Mouse (Mus musculus) ES-CJ7 (cell line): ENCODE measurements around the gene Msh5.
"Not testable (repeated sequence)": the region's sequence is repeated elsewhere in the genome, so short reads cannot be mapped to it uniquely, and the experiment has no call there.

ENCODE experiments used
- DNase-seq: peaks from one replicate; pipeline ENCODE4 v3.0.0; 2011; ENCODE audit warnings: low read depth, low spot score

Gene Msh5

GRCm38 (mm10) chr17:35002153-35002865, 44.2 kb downstream of the Msh5 start:
- no peak for DNase-seq

- no peak for DNase-seq
These were observed 44.9 kb downstream of the Msh5 start for GRCm38 (mm10) chr17:35001452-35002152.

DNA sequence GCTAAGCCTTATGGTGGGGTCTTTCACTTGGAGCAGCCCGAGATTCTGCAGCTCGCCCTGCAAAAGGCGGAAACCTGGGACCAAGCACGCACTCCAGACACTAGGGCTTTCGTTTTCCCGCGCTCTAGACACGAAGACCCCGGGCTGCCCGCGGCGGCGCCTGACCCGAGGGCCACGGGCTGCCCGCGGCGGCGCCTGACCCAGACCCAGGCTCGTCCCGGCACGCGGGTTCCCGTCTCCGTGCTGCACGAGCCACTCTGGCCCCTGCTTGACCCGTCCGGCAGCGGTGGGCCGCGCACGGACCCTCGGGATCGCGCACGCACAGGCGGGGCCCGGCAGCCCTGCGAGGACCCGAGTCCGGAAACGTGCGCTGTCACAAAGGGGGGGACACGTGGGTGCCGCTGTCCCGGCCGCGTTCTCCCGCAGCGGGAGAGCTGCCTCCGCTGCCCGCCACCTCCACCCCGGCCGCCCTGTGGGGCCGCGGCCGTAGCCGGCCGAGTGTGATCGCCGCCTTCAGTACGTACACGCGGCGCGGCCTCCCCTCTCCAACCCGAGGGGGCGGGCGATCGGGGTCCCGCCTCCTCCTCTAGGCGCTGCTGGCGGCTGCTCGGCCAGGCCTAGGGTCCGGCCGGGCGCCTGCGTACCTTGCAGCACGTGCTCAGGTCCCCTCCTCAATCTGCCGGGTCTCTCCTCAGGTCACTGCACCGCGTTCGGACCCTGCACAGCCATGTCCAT, 45.7 kb downstream of the Msh5 start, which contains the start of gene Vars:
Gene Vars, plus strand, starts transcription at position 271 of the 735 bp plus-strand sequence.
- DNase-seq: peak; percentile 89

GRCm38 (mm10) chr17:34999871-35000716, 46.5 kb downstream of the Msh5 start:
- peak; percentile 53 for DNase-seq

GRCm38 (mm10) chr17:34998526-34999430, 47.8 kb downstream of the Msh5 start:
- no peak for DNase-seq

GRCm38 (mm10) chr17:34997142-34997483, 49.4 kb downstream of the Msh5 start:
- DNase-seq: no peak

GRCm38 (mm10) chr17:34996411-34997141, 50.0 kb downstream of the Msh5 start:
- DNase-seq: peak; percentile 65

- not testable (repeated sequence) for DNase-seq
These were observed 50.6 kb downstream of the Msh5 start for GRCm38 (mm10) chr17:34995927-34996326.

- DNase-seq: not testable (repeated sequence)
These were observed 51.4 kb downstream of the Msh5 start for GRCm38 (mm10) chr17:34995192-34995591.

GRCm38 (mm10) chr17:34994751-34995150, 51.8 kb downstream of the Msh5 start:
- no peak for DNase-seq

GRCm38 (mm10) chr17:34984218-34984617, 62.3 kb downstream of the Msh5 start:
- peak; percentile 55 for DNase-seq

DNA sequence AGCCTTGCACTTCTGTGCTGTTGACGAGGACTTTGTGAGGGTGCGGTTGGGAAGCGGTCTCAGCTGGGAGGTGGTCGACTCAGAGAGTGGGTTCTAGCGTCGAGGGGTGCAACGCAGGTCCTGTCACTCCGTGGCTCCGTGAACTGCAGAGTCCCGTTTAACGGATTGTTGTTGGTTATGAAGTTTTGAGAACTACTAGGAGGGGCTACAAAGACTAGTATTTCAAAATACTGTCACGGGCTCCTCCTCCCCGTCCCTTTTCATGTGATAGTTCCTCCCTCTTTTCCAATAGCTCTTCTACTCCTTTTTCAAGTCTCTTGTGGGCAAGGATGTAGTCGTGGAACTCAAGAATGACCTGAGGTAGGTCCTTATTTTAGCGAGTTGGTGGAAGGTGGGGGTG, 64.2 kb downstream of the Msh5 start:
- DNase-seq: no peak

DNA sequence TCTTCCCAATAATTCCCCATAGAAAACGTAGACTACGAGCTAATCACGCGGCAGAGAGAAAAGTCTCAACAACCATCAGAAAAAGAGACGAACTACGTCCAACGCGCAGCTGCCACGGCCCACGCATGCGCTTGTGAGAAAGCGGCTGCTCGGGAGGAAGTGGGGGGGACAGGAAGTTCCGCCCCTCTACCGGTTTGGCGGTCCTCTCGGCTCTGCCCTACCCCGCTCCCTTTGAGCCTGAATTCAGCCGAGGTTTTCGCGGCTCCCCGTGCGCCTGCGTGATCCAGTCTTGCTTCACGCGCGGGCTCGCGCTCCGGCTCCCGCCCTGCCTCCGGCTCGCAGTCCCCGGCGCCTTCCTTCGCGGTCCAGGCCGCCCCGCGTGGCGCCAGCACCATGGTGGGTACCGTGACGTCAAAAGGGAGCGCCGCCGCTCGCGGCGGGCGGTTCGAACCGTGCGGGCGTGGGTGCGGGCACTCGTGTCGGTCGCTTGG, 64.8 kb downstream of the Msh5 start, which contains the start of gene Lsm2:
Gene Lsm2, plus strand, starts transcription at position 173 of the 491 bp plus-strand sequence.
- peak; percentile 95 for DNase-seq

DNA sequence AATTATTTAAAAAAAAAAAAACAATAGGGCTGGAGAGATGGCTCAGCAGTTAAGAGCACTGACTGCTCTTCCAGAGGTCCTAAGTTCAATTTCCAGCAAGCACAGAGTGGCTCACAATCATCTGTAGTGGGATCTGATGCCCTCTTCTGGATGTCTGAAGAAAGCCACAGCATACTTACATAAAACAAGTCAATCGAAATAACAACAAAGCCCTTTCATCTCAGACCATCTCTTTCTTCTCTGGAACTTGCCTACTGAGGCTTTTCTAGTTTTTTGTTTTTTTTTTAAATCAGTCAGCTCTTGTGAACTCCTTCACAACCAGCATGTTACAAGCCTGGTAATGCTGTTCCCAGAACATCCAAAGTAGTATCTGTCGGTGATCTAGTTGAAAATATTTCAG, 65.9 kb downstream of the Msh5 start:
- peak; percentile 84 for DNase-seq

GRCm38 (mm10) chr17:34979631-34980030, 66.9 kb downstream of the Msh5 start:
- no peak for DNase-seq
